Mouse (Mus musculus): ENCODE measurements at regions not wholly inside any gene's neighbourhood (a gene's known extent, or its start where the extent isn't known, plus 50 kb on each side); places are given as distances from the start of the nearest gene placed in this dataset.

GRCm38 (mm10) chrX:167098914-167099313, 110.2 kb downstream of the Tmsb4x start:
- ATAC-seq (replicated peaks; ENCODE audit: poor library complexity), result no peak

GRCm38 (mm10) chrX:167091841-167092240, 117.3 kb downstream of the Tmsb4x start:
- peak; percentile 92 for ATAC-seq (replicated peaks; ENCODE audit: poor library complexity)

- peak; percentile 84 for ATAC-seq (replicated peaks; ENCODE audit: poor library complexity)
Measured at GRCm38 (mm10) chrX:167088930-167089329, 120.2 kb downstream of the Tmsb4x start.

- no peak for ATAC-seq (replicated peaks; ENCODE audit: poor library complexity)
Measured at GRCm38 (mm10) chrX:167088438-167088837, 120.7 kb downstream of the Tmsb4x start.

- no peak for ATAC-seq (replicated peaks; ENCODE audit: poor library complexity)
Measured at GRCm38 (mm10) chrX:167080821-167081220, 128.3 kb downstream of the Tmsb4x start.

- no peak for ATAC-seq (replicated peaks; ENCODE audit: poor library complexity)
Measured at GRCm38 (mm10) chrX:167069075-167069474, 140.0 kb downstream of the Tmsb4x start.

- no peak for ATAC-seq (replicated peaks; ENCODE audit: poor library complexity)
Measured at GRCm38 (mm10) chrX:167067918-167068317, 141.2 kb downstream of the Tmsb4x start.

- ATAC-seq (replicated peaks; ENCODE audit: poor library complexity), result peak; percentile 23; the same call in 1 of the 2 replicates
Measured at GRCm38 (mm10) chrX:167063881-167064280, 145.2 kb downstream of the Tmsb4x start.

GRCm38 (mm10) chrX:167052456-167052855, 156.7 kb downstream of the Tmsb4x start:
- no peak for ATAC-seq (replicated peaks; ENCODE audit: poor library complexity)

GRCm38 (mm10) chrX:167050066-167050465, 159.0 kb downstream of the Tmsb4x start:
- 0 out of 2 replicates have a peak, but pooled peaks have one; percentile 17 for ATAC-seq (replicated peaks; ENCODE audit: poor library complexity)

GRCm38 (mm10) chrX:167049191-167049968, 159.7 kb downstream of the Tmsb4x start:
- peak; percentile 79 for ATAC-seq (replicated peaks; ENCODE audit: poor library complexity)

GRCm38 (mm10) chrX:167037971-167038370, 171.1 kb downstream of the Tmsb4x start:
- no peak for ATAC-seq (replicated peaks; ENCODE audit: poor library complexity)

- no peak for ATAC-seq (replicated peaks; ENCODE audit: poor library complexity)
Measured at GRCm38 (mm10) chrX:167036355-167036754, 172.8 kb downstream of the Tmsb4x start.

- ATAC-seq (replicated peaks; ENCODE audit: poor library complexity), result no peak
Measured at GRCm38 (mm10) chrX:167035639-167036038, 173.5 kb downstream of the Tmsb4x start.

- ATAC-seq (replicated peaks; ENCODE audit: poor library complexity), result no peak
Measured at GRCm38 (mm10) chrX:167033091-167033490, 176.0 kb downstream of the Tmsb4x start.

GRCm38 (mm10) chrX:167032586-167032985, 176.5 kb downstream of the Tmsb4x start:
- ATAC-seq (replicated peaks; ENCODE audit: poor library complexity), result no peak

GRCm38 (mm10) chrX:167031543-167031942, 177.6 kb downstream of the Tmsb4x start:
- no peak for ATAC-seq (replicated peaks; ENCODE audit: poor library complexity)

- no peak for ATAC-seq (replicated peaks; ENCODE audit: poor library complexity)
Measured at GRCm38 (mm10) chrX:167015602-167016001, 193.5 kb downstream of the Tmsb4x start.

GRCm38 (mm10) chrX:167014322-167014721, 194.8 kb downstream of the Tmsb4x start:
- ATAC-seq (replicated peaks; ENCODE audit: poor library complexity), result no peak

GRCm38 (mm10) chrX:167012891-167013290, 196.2 kb downstream of the Tmsb4x start:
- no peak for ATAC-seq (replicated peaks; ENCODE audit: poor library complexity)

- no peak for ATAC-seq (replicated peaks; ENCODE audit: poor library complexity)
Measured at GRCm38 (mm10) chrX:167011977-167012542, 197.1 kb downstream of the Tmsb4x start.

GRCm38 (mm10) chrX:166995855-166996254, 213.3 kb downstream of the Tmsb4x start:
- ATAC-seq (replicated peaks; ENCODE audit: poor library complexity), result no peak

All from megakaryocyte progenitor cell, adult 5-6 weeks (primary cell).